Mouse (Mus musculus) megakaryocyte, embryonic 14.5 days (primary cell): Measurements from ENCODE around the gene Gm37240. TPM values are rescaled to one million over a fixed set of nuclear protein-coding genes. Genes with fewer than 3 reads are reported as not detected.

Experiments
- H3K27me3 ChIP-seq: replicated peaks from 2 replicates; pipeline ENCODE3; 2012; ENCODE audit warnings: inconsistent platforms
- H3K36me3 ChIP-seq: replicated peaks from 2 replicates; pipeline ENCODE3; 2012; ENCODE audit warnings: low read length, inconsistent platforms, mixed read lengths
- H3K4me1 ChIP-seq: 2 replicates; pipeline ENCODE4 v1.6.1; 2012; ENCODE audit warnings: inconsistent platforms
- H3K4me3 ChIP-seq: replicated peaks from 2 replicates; pipeline ENCODE3; 2012; ENCODE audit warnings: moderate library complexity, mild to moderate bottlenecking, inconsistent platforms
- H3K9me3 ChIP-seq: 2 replicates; pipeline ENCODE4 v1.6.1; 2012; ENCODE audit warnings: inconsistent platforms
- FLI1 ChIP-seq: IDR thresholded peaks from 2 replicates; pipeline ENCODE4 v1.6.1; 2012; ENCODE audit warnings: low read length, inconsistent platforms, mixed read lengths
- GATA1 ChIP-seq: IDR thresholded peaks from 3 replicates; pipeline ENCODE4 v1.6.1; 2012; ENCODE audit warnings: mixed read lengths, low read length, inconsistent platforms, borderline replicate concordance
- polyA plus RNA-seq: library from polyadenylated mRNA; stranded (reverse); fragments of >175 nt; gene quantifications from 2 replicates; pipeline ENCODE4 v1.2.3, GENCODE M21; 2012; ENCODE audit warnings: low replicate concordance; ENCODE audit not compliant: insufficient read depth

Gene Gm37240
- polyA plus RNA-seq, 1 experiment: not detected

DNA sequence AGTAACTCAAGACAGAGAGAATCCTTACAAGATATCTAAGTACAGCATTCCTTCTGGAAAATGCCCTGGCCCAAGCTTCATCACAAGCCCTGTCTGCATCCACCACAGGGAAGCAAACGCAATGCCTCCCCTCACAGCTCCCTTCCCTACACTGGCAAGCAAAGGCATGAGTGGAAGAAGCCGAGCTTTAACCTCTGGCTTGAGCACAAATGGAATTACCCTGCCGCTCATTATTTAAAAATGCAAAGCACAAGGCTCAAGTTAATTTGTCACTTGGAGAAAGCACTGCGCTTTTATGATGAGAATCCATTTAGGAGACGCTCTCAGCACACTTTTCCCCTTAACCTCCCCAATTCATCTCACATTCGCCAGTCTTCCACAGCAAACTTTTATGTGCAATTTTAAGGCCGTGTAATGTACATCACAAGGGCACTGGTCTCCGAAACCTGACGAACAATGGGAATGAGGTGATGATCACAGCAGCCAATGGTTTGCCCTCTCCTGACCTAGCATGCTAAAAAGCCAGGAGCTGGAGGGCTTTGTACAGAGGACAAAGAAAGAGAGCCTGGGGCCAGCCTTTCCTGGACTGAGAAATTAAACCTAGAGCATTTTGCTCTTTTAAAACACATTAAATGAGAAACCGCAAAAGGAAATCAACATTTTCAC lies 54.7 kb downstream of the Gm37240 start:
- Histone ChIP-seq H3K27me3 (peaks cover 51% of the 10 kb centered on the region), H3K4me3 (no peak overlapping the region), H3K9me3 (peaks cover 32% of the 10 kb centered on the region), H3K36me3 (no peaks in the 10 kb centered on the region), H3K4me1 (no peaks in the 10 kb centered on the region)
- TF ChIP-seq FLI1: no peak
- no peak for TF ChIP-seq GATA1

DNA sequence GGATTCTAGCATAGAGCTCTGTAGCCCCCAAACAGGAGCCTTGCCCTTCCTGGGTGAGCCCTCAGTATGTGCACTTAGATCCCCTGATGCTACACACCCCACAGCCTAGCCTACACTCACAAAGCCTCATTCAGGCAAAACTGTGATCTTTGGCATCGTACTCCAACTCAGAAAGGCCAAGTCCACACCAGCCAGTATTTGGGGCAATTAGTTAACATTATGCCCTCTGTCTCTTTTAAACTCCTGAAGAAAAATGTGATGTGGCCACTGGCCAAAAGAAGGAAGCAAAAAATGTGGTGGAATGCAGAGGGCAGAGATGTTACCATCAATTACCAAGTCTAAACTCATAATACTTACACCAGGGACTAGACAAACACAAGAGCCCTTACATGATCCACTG lies 55.5 kb downstream of the Gm37240 start:
- Histone ChIP-seq H3K9me3 (peaks cover 32% of the 10 kb centered on the region), H3K4me1 (no peaks in the 10 kb centered on the region), H3K36me3 (no peaks in the 10 kb centered on the region), H3K27me3 (peaks cover 50% of the 10 kb centered on the region), H3K4me3 (no peak overlapping the region)
- TF ChIP-seq GATA1 (no peak), FLI1 (no peak)

DNA sequence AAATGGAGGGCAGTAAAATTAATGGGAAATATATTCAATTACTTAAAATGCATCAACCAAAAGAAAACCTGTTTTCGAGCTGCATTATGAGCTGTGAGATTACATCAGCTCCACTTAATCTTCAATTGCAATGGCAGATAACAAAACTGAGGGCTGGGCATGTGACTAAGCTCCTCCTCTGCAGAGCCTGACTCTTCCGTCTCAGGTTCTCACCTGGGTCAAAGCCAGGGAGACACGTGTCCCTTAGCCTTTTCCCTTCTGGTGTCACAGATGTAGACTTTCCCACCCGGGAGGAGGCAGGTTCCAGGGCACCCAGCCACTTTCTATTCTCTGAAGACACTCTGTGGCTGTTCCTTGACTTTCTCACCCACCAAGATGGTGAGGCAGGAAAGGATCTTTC lies 58.3 kb downstream of the Gm37240 start:
- Histone ChIP-seq H3K4me1 (no peaks in the 10 kb centered on the region), H3K4me3 (no peak overlapping the region), H3K27me3 (peaks cover 42% of the 10 kb centered on the region), H3K36me3 (no peaks in the 10 kb centered on the region), H3K9me3 (peaks cover 29% of the 10 kb centered on the region)
- TF ChIP-seq GATA1: no peak
- no peak for TF ChIP-seq FLI1

DNA sequence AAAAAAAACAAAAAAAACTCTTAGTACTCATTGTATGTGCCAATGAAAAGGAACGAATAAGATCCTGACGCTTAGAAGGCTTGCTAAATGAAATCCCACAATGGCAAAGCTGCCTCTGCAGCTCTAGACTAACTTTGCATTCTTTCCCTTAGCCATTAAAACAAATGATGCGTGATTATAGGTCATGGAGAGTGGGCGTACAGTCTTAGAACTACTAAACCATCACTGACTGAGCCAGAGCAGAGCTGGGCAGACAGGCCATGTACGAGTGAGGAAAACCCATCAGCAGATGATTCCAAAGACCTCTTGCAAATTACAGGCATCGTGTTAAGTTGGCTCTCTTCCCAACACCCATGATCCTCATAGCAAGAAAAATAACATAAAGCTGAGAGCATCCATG lies 59.5 kb downstream of the Gm37240 start:
- no peaks in the 10 kb centered on the region for H3K4me1 ChIP-seq
- peaks cover 32% of the 10 kb centered on the region for H3K9me3 ChIP-seq
- peaks cover 35% of the 10 kb centered on the region for H3K27me3 ChIP-seq
- TF ChIP-seq FLI1 (no peak), GATA1 (no peak)
- no peaks in the 10 kb centered on the region for H3K36me3 ChIP-seq
- H3K4me3 ChIP-seq: no peak overlapping the region

DNA sequence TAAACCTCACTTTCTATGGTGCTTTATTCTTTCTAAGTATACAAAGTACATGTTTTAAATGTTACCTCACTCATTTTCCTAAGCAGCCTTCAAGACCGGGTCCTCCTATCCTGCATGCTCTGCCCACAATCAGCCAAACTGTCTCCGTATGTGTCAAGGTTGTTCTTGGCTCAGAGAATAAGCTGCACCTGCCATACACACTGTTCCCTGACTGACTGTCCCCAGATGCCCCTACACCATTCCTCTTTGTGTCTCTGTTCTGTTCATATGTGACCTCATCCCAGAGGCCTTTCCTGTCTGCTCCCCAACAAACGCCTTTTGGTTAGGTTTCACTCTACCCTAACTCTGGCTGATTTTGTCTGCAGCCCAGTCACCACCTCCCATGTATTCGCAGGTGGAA lies 60.0 kb downstream of the Gm37240 start:
- H3K4me3 ChIP-seq: no peak overlapping the region
- no peaks in the 10 kb centered on the region for H3K36me3 ChIP-seq
- TF ChIP-seq FLI1 (no peak), GATA1 (no peak)
- peaks cover 35% of the 10 kb centered on the region for H3K27me3 ChIP-seq
- peaks cover 32% of the 10 kb centered on the region for H3K9me3 ChIP-seq
- no peaks in the 10 kb centered on the region for H3K4me1 ChIP-seq

DNA sequence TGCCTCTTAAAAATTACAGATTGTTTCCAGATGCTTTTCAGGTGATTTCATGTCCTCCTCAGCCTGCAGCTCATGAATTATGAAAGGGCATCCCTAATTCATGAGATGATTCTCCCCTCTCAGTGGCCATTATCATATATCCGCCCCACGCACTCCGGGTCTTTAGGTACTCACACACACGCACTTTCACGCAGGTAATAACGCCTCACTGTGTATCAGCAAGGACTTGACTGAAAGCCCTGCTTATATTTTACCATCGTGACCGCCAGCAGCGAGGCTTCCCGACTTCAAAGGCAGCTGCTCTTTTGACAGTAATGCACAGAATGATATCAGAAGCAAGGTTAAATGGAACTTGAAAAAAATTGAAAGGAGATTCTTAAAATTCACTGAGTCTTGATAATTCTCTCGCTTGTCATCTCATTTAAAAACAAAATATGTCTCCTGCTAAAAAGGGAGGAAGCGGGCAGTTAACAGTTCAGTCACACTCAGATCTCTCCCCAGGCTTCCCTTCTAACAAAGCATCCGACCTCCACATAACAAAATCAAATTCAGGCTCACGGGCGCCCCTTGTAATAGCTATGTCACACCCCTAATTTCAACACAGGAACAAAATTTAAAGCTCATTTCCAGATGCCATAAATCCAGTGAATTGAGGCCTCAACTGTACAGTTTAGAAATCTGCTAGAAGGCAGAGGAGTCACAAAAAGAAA lies 66.3 kb downstream of the Gm37240 start:
- no peak for TF ChIP-seq GATA1
- TF ChIP-seq FLI1: no peak
- H3K4me1 ChIP-seq: peaks cover 9% of the 10 kb centered on the region; the same call in 1 of the 2 replicates
- H3K4me3 ChIP-seq: no peak overlapping the region
- H3K36me3 ChIP-seq: no peaks in the 10 kb centered on the region
- H3K9me3 ChIP-seq: peaks cover 23% of the 10 kb centered on the region
- H3K27me3 ChIP-seq: peaks cover 13% of the 10 kb centered on the region

DNA sequence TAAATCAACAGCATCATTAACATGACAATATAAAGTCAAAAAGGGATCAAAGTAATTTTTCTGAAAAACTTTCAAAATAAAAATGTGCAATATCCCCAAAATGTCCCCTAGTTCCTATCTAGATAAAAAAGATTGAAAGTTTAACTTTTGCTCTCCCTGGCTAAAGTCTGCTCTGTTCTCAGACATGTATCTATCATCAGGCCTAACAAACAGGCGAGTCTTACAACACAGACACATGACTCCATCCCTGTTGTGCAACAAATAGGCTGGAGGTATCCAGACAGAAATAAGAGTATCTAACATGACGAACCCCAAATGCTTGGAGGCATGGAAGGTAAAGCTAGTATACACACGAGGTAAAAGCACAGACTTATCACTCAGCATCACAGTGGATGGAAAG lies 68.0 kb downstream of the Gm37240 start:
- H3K36me3 ChIP-seq: no peaks in the 10 kb centered on the region
- peaks cover 9% of the 10 kb centered on the region; the same call in 1 of the 2 replicates for H3K4me1 ChIP-seq
- TF ChIP-seq FLI1 (no peak), GATA1 (no peak)
- H3K27me3 ChIP-seq: peaks cover 18% of the 10 kb centered on the region
- peaks cover 23% of the 10 kb centered on the region for H3K9me3 ChIP-seq
- H3K4me3 ChIP-seq: no peak overlapping the region

DNA sequence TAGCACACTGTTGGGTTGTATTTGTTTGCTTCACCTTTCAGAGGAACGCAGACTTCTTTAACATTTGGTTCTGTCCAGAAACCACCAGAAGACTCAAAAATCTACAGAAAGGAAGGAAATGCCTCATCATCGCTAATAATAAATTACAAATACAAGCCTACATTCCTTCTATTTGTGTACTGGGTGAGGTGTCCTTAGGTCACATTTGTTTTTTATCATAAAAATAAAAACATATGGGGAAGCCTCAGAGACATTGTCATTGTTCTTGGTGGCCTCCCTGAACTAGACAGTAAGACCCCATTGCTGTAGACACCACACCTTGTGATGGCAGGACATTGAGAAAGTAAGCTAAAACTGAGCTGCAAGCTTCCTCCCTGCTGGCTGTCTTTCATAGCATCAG lies 70.1 kb downstream of the Gm37240 start, which contains the start of gene Fam160a1:
Gene Fam160a1 (minus strand): TSS at position 101 of the 400 bp plus-strand sequence.
- H3K27me3 ChIP-seq: peaks cover 16% of the 10 kb centered on the region
- TF ChIP-seq FLI1: no peak
- TF ChIP-seq GATA1: no peak
- peaks cover 8% of the 10 kb centered on the region; the same call in 1 of the 2 replicates for H3K9me3 ChIP-seq
- H3K36me3 ChIP-seq: no peaks in the 10 kb centered on the region
- H3K4me3 ChIP-seq: no peak within 1 kb of the TSS
- H3K4me1 ChIP-seq: peaks cover 13% of the 10 kb centered on the region; the same call in 1 of the 2 replicates

DNA sequence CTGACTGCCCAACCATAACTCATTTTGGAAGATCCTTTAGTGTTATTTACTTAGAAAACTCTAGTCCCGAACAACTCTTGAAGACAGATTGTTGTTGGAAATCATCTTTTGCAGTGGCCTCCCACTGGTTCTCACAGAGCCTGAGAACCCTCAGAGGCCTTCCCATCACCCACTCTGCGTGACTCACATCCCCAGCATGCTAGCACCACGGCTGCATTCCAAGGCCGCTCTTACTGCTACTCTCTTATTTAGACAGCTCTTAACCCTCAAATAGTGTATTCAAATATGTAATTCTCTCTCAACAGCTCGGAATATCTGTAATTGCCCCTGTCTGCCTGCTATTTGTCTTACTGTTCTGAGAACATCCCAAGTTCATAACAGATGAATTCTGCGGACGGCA lies 73.1 kb downstream of the Gm37240 start:
- Histone ChIP-seq H3K4me1 (peaks cover 18% of the 10 kb centered on the region; the same call in 1 of the 2 replicates), H3K27me3 (peaks cover 22% of the 10 kb centered on the region), H3K9me3 (peaks cover 6% of the 10 kb centered on the region; the same call in 1 of the 2 replicates), H3K4me3 (no peak overlapping the region), H3K36me3 (no peaks in the 10 kb centered on the region)
- TF ChIP-seq GATA1 (no peak), FLI1 (no peak)
